Mouse (Mus musculus) liver, embryonic 12.5 days (tissue): Measurements from ENCODE around the gene Cdhr3. TPM values are rescaled to one million over a fixed set of nuclear protein-coding genes. Genes with fewer than 3 reads are reported as not detected.

Experiments used
- ATAC-seq: fragments of 200-750 bp; cut with Nextera tagmentation; 2 replicates; pipeline ENCODE4 v1.8.0; 2017; ENCODE audit warnings: moderate number of reproducible peaks, mild to moderate bottlenecking, moderate library complexity
- H3K27ac ChIP-seq: fragments of 300-500 bp; sonication (generic); 2 replicates; pipeline ENCODE4 v1.5.1; 2016; ENCODE audit warnings: mild to moderate bottlenecking
- H3K27me3 ChIP-seq: fragments of 300-500 bp; sonication (generic); replicated peaks from 2 replicates; pipeline ENCODE4 v1.6.1; 2016; ENCODE audit warnings: mild to moderate bottlenecking, moderate library complexity
- H3K36me3 ChIP-seq: fragments of 300-500 bp; sonication (generic); 2 replicates; pipeline ENCODE4 v1.6.1; 2016; ENCODE audit warnings: mild to moderate bottlenecking, moderate library complexity
- H3K4me1 ChIP-seq: fragments of 300-500 bp; sonication (generic); 2 replicates; pipeline ENCODE4 v1.6.1; 2016
- H3K4me2 ChIP-seq: fragments of 300-500 bp; sonication (generic); 2 replicates; pipeline ENCODE4 v1.6.1; 2016; ENCODE audit warnings: mild to moderate bottlenecking, moderate library complexity
- H3K4me3 ChIP-seq: fragments of 300-500 bp; sonication (generic); 2 replicates; pipeline ENCODE4 v1.5.1; 2016; ENCODE audit warnings: mild to moderate bottlenecking, moderate library complexity
- H3K9ac ChIP-seq: fragments of 300-500 bp; sonication (generic); 2 replicates; pipeline ENCODE4 v1.6.1; 2016; ENCODE audit warnings: mild to moderate bottlenecking, moderate library complexity
- H3K9me3 ChIP-seq: fragments of 300-500 bp; sonication (generic); replicated peaks from 2 replicates; pipeline ENCODE4 v1.6.1; 2016; ENCODE audit warnings: mild to moderate bottlenecking, moderate library complexity
- WGBS: fragments of 180-500 bp; shearing (Covaris S2); methylation state at CpG from one replicate; pipeline ENCODE4 v1.1.7; 2016; ENCODE audit not compliant: insufficient replicate concordance; 5-methylcytosine and 5-hydroxymethylcytosine counted together
- polyA plus RNA-seq: library from polyadenylated mRNA; unstranded; fragments of >200 nt; fragmentation: Nextera tagmentation; extraction: Ambion mirVana; gene quantifications from 2 replicates; pipeline ENCODE4 v1.2.1, GENCODE M21; 2016

Cdhr3 gene
- polyA plus RNA-seq, 1 experiment from 2014 or later: not detected

- no peak overlapping the region for H3K27ac ChIP-seq
- H3K9ac ChIP-seq: no peak overlapping the region
- H3K36me3 ChIP-seq: no peaks in the 10 kb centered on the region
- no peaks in the 10 kb centered on the region for H3K9me3 ChIP-seq
- no peak overlapping the region for H3K4me2 ChIP-seq
- H3K4me3 ChIP-seq: no peak overlapping the region
- no peak for ATAC-seq
- H3K27me3 ChIP-seq: no peaks in the 10 kb centered on the region
- H3K4me1 ChIP-seq: 0 out of 2 replicates have a peak, but pooled peaks cover 5% of the 10 kb centered on the region
Observed at GRCm38 (mm10) chr12:33109531-33109930, 16.9 kb upstream of the Cdhr3 start.

DNA sequence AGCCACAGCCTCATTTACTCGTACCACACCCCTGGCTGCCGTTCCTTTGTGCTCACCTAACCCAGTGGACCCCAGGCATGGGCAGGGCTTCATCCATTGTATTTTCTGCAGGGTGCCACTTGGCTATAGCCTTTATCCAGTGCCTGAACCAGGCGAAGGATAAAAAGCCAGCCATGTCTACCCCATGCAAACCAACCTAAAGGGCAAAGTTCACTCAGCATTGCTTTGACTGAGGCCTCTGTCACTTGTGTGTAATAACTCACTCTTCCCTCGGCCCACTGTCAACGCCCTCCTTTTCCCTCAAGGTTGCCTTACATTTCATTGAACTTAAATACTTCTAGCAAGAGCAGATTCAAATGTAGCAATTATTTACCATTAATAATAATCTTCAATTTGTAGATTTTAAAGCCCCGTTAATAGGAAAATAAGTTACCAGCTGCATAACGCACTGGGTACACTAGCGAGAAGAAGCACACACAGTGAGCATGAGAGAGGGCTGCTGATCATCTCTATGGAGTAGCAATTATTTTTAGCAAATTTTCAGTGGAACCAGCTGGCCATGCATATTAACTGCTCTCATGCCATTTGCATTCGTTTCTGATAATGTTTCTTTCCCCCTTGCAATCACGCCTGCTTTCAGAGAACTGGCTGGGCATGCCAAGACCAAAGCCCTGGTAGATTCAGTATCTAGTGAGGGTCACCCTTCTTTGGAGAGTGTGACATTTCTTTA, 13.9 kb upstream of the Cdhr3 start:
- Histone ChIP-seq H3K27me3 (no peaks in the 10 kb centered on the region), H3K4me1 (0 out of 2 replicates have a peak, but pooled peaks cover 5% of the 10 kb centered on the region), H3K4me2 (no peak overlapping the region), H3K27ac (no peak overlapping the region), H3K36me3 (no peaks in the 10 kb centered on the region), H3K9ac (no peak overlapping the region), H3K9me3 (no peaks in the 10 kb centered on the region), H3K4me3 (no peak overlapping the region)
- WGBS: 70% methylated on average over 10 of the region's 10 CpGs
- ATAC-seq: no peak

GRCm38 (mm10) chr12:33105724-33106123, 13.0 kb upstream of the Cdhr3 start:
- no peak overlapping the region for H3K27ac ChIP-seq
- no peak overlapping the region for H3K9ac ChIP-seq

DNA sequence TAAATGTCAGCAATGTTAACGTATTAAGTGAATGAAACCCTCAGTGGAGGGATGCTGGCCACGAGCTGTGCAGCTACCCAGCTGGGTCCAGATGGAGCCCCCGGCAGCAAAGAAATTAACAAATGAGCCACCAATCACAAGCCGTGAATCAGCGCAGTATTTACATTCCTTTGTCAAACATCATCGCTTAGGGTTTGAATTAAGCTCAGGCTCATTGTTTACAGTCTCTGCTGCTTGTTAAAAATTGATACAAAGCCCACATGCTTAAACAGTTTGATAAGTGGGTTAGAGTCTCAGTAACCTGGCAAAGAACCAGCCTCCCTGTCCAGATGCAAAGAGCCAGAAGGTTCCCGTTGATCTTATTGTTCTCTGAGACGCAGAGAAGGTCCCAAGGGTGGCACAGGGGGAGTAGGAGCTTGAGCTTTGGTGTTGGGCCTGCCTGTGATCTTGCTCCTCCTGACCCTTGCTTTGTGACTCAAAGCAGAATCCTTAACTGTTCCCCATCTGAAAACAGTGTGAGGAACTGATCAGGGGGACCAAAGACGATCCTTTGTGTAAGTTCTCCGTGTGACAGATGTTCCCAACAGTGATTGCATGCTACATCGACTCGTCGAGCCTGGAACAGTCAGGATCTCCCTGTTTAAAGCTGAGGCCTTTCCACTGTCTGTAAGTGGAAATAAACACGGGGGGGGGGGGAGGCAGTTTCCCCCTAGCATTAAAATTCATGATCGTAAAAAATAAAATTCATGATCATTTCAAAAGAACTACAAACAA, 9.9 kb upstream of the Cdhr3 start:
- H3K9me3 ChIP-seq: no peaks in the 10 kb centered on the region
- no peaks in the 10 kb centered on the region for H3K36me3 ChIP-seq
- no peak for ATAC-seq
- H3K27me3 ChIP-seq: no peaks in the 10 kb centered on the region
- no peaks in the 10 kb centered on the region for H3K4me1 ChIP-seq
- no peak overlapping the region for H3K27ac ChIP-seq
- H3K4me2 ChIP-seq: no peak overlapping the region
- H3K4me3 ChIP-seq: no peak overlapping the region
- no peak overlapping the region for H3K9ac ChIP-seq
- 58% methylated on average over 15 of the region's 15 CpGs for WGBS

More at GRCm38 (mm10) chr12:33105724-33106123, 13.0 kb upstream of the Cdhr3 start:
- H3K4me1 ChIP-seq: no peaks in the 10 kb centered on the region
- 62% methylated on average over 4 of the region's 4 CpGs for WGBS
- no peak overlapping the region for H3K4me2 ChIP-seq
- no peak overlapping the region for H3K4me3 ChIP-seq
- ATAC-seq: no peak
- H3K27me3 ChIP-seq: no peaks in the 10 kb centered on the region
- no peaks in the 10 kb centered on the region for H3K36me3 ChIP-seq
- H3K9me3 ChIP-seq: no peaks in the 10 kb centered on the region

DNA sequence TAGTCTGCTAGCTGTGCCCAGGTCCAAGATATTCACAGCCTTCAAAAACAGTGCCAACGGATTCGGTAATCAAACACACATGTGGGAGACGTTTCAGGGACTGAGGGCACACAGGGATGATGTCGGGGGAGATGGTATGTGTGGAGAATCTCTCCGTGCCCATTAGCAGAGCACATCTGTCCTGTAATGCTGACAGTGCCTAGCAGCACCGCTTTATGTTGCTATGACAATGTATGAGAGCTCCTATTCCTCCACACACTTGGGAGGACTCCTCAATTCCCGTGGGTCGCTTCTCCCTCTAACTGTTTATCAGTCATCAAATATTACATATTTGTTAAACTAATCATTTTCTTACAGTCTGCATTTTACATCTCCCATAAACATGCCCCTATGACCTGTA, 9.0 kb upstream of the Cdhr3 start:
- no peaks in the 10 kb centered on the region for H3K27me3 ChIP-seq
- H3K36me3 ChIP-seq: no peaks in the 10 kb centered on the region
- no peak overlapping the region for H3K4me3 ChIP-seq
- H3K4me2 ChIP-seq: no peak overlapping the region
- H3K27ac ChIP-seq: no peak overlapping the region
- H3K9me3 ChIP-seq: no peaks in the 10 kb centered on the region
- H3K9ac ChIP-seq: no peak overlapping the region
- WGBS: 65% methylated on average over 8 of the region's 8 CpGs
- H3K4me1 ChIP-seq: no peaks in the 10 kb centered on the region
- no peak for ATAC-seq

- Histone ChIP-seq H3K9ac (no peak overlapping the region), H3K27me3 (no peaks in the 10 kb centered on the region), H3K4me3 (no peak overlapping the region), H3K36me3 (no peaks in the 10 kb centered on the region), H3K9me3 (no peaks in the 10 kb centered on the region), H3K4me1 (no peaks in the 10 kb centered on the region), H3K4me2 (no peak overlapping the region), H3K27ac (no peak overlapping the region)
- no peak for ATAC-seq
- 61% methylated on average over 3 of the region's 3 CpGs for WGBS
Observed at GRCm38 (mm10) chr12:33096017-33096416, 3.3 kb upstream of the Cdhr3 start.

- no peaks in the 10 kb centered on the region for H3K4me1 ChIP-seq
- H3K27me3 ChIP-seq: no peaks in the 10 kb centered on the region
- H3K4me3 ChIP-seq: no peak overlapping the region
- no peak for ATAC-seq
- no peak overlapping the region for H3K27ac ChIP-seq
- 50% methylated on average over 2 of the region's 2 CpGs for WGBS
- no peaks in the 10 kb centered on the region for H3K36me3 ChIP-seq
- no peak overlapping the region for H3K9ac ChIP-seq
- no peaks in the 10 kb centered on the region for H3K9me3 ChIP-seq
- no peak overlapping the region for H3K4me2 ChIP-seq
Observed at GRCm38 (mm10) chr12:33092196-33092595, 479 bp downstream of the Cdhr3 start.

DNA sequence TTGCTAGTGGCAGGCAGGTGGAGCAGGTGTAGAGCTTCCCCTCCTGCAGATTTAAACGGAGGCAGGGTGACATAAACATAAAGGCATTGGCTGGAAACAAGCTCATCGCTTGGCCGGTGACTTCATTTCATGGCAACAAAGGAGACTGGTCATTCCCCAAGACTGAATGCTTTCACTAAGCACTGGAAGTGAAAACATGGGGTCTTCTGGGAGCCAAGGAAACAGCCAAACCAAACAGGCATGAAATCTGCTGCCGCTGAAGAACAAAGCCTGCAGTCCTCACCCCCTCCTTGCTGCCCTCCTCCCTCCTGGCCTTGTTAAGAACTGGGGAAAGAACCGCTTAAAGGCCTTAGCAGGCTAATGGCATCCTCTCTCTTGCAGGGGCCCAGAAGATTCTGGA, 6.5 kb downstream of the Cdhr3 start:
- WGBS: 65% methylated on average over 5 of the region's 5 CpGs
- no peaks in the 10 kb centered on the region for H3K4me1 ChIP-seq
- no peak overlapping the region for H3K27ac ChIP-seq
- no peak overlapping the region for H3K4me2 ChIP-seq
- H3K4me3 ChIP-seq: no peak overlapping the region
- H3K27me3 ChIP-seq: 0 out of 2 replicates have a peak, but pooled peaks cover 11% of the 10 kb centered on the region
- ATAC-seq: no peak
- no peak overlapping the region for H3K9ac ChIP-seq
- no peaks in the 10 kb centered on the region for H3K36me3 ChIP-seq
- H3K9me3 ChIP-seq: no peaks in the 10 kb centered on the region

GRCm38 (mm10) chr12:33084683-33085082, 8.0 kb downstream of the Cdhr3 start:
- no peaks in the 10 kb centered on the region for H3K9me3 ChIP-seq
- H3K27me3 ChIP-seq: peaks cover 11% of the 10 kb centered on the region; the same call in 1 of the 2 replicates
- H3K4me3 ChIP-seq: no peak overlapping the region
- no peaks in the 10 kb centered on the region for H3K36me3 ChIP-seq
- H3K4me1 ChIP-seq: no peaks in the 10 kb centered on the region
- no peak overlapping the region for H3K4me2 ChIP-seq
- ATAC-seq: no peak
- 30% methylated on average over 2 of the region's 2 CpGs for WGBS
- no peak overlapping the region for H3K27ac ChIP-seq
- no peak overlapping the region for H3K9ac ChIP-seq

DNA sequence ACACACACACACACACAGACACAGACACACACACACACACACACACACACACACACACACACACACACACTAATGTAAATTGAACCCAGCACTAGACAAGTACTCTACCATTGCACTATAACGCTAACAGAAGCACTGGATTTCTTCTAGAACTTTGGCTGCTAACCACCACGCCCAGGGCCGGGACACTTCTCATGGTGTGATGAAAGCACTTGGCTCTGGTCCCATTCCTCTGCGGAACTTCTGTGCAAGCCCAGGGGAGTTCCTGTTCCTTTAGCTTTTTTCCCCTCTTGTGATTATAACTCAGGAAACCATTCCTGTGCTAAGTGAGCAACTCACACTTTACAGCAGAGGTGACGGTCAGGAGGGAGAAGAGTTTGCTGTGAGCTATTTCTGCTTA, 9.3 kb downstream of the Cdhr3 start:
- peaks cover 6% of the 10 kb centered on the region; the same call in 1 of the 2 replicates for H3K4me1 ChIP-seq
- WGBS: 50% methylated on average over 5 of the region's 5 CpGs
- H3K4me2 ChIP-seq: no peak overlapping the region
- H3K27ac ChIP-seq: no peak overlapping the region
- H3K36me3 ChIP-seq: no peaks in the 10 kb centered on the region
- H3K9ac ChIP-seq: no peak overlapping the region
- no peaks in the 10 kb centered on the region for H3K9me3 ChIP-seq
- H3K4me3 ChIP-seq: no peak overlapping the region
- H3K27me3 ChIP-seq: peaks cover 11% of the 10 kb centered on the region; the same call in 1 of the 2 replicates
- ATAC-seq: no peak

GRCm38 (mm10) chr12:33076309-33076708, 16.4 kb downstream of the Cdhr3 start:
- no peak for ATAC-seq
- Histone ChIP-seq H3K9me3 (no peaks in the 10 kb centered on the region), H3K27ac (no peak overlapping the region), H3K4me3 (no peak overlapping the region), H3K4me2 (no peak overlapping the region), H3K27me3 (peaks cover 1% of the 10 kb centered on the region; the same call in 1 of the 2 replicates), H3K9ac (no peak overlapping the region), H3K4me1 (peaks cover 7% of the 10 kb centered on the region; the same call in 1 of the 2 replicates), H3K36me3 (no peaks in the 10 kb centered on the region)
- 45% methylated on average over 3 of the region's 3 CpGs for WGBS

GRCm38 (mm10) chr12:33071901-33072672, 20.6 kb downstream of the Cdhr3 start:
- no peaks in the 10 kb centered on the region for H3K27me3 ChIP-seq
- H3K9me3 ChIP-seq: no peaks in the 10 kb centered on the region
- 58% methylated on average over 8 of the region's 8 CpGs for WGBS
- ATAC-seq: no peak
- H3K9ac ChIP-seq: no peak overlapping the region
- no peaks in the 10 kb centered on the region for H3K36me3 ChIP-seq
- no peak overlapping the region for H3K4me2 ChIP-seq
- H3K4me1 ChIP-seq: no peaks in the 10 kb centered on the region
- no peak overlapping the region for H3K27ac ChIP-seq
- H3K4me3 ChIP-seq: no peak overlapping the region
